Mouse (Mus musculus): ENCODE data around the gene Nudt7.
A peak's percentile ranks its signal among the peaks of the same experiment; 100 is the strongest.

The Nudt7 gene

DNA sequence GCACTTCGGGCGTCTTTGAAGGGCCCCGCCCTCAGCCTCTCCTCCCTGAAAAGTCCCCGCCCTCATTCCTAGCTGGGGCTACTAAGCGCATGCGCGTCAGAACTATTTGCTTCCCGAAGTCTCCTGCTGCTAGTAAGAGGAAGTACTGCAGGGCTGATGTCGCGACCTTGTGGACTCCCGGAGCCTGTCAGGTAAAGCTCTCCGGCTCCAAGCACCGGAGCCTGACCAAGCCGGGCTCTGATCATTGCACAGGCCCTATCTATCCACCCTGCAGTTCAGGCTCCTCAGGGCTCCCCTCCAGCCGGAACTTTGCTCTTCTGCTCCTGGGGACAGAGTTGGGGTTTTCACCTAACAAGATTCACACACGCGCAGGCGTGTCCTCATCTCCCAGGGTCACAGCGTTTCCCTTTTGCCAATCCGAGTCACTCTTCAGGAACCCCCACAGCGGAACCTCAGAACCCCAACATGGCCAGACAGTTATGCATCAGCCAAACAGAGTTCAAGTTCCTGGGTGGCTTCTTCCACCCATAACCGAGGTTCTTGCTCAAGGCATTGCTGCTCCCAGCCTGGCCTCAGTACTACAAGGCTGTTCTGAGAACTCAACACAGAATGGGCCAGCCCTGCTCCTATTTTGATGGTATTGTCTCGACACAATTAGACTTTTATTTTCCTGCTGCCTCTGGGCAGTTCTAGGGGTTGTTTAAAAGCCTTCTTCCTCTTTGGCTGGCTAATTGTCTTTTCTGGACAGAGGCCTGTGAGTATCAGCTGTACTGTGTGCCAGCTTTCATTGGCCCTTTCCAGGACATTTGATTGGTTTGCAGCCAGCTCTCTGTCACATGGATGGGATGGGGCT, at the start of gene Nudt7:
Gene Nudt7 (plus strand): TSS at position 48 of the 853 bp plus-strand sequence.
- peak; percentile 88 for DNase-seq

DNA sequence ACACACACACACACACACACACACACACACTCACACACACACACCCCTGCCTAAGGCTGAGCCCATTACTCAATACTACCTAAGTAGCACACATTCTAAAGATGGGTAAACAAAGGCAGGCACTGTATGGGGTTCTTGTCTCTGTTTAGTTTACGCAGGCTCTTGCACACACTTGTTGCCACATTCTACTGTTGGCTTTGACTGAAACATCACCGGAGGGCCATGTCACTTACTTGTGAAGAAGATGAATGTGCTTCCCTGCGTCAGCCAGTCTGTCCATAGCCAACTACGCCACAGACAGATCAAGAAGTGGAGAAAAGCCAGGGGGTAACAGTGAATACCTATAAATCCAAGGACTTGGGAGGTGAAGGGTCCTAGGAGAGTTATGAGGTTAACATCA, 45.4 kb upstream of the Nudt7 start:
- no peak for DNase-seq

DNA sequence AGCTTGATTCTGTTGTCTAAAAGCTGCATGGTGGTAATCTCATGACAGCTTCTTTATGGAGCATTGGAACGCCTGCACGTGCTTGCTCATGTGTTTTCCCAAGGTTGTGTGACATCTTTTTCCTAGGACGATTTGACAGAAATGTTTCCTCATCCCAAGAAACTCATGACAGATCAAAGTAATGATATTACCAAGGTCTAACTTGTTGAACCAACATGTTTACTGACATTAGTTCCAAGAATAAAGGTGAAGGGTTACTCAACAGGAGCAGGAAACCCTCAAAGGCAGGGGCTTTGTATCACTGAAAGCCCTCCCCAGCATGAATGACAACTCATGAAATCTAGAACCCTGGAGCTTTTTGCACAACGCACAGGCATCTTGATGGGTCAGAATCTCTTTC, 42.6 kb upstream of the Nudt7 start:
- DNase-seq, result no peak

DNA sequence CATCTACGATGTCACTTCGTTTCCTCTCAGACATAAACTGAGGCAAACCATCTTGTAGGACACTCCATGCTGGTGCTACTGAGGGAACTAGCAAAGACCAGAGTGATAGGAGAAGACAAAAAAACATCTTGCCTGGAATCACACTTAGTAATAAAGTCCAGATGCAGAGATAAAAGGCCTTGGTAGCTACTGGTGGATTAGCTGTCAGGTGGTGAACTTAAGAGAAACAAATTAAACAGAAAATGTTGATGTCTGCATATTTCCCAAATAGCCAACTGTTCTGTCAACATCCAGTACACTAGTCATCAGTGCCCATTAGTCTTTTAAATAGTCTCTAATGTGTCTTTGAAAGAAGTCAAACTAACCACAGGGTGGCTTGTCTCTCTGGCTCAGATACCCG, 40.0 kb upstream of the Nudt7 start:
- no peak for DNase-seq

DNA sequence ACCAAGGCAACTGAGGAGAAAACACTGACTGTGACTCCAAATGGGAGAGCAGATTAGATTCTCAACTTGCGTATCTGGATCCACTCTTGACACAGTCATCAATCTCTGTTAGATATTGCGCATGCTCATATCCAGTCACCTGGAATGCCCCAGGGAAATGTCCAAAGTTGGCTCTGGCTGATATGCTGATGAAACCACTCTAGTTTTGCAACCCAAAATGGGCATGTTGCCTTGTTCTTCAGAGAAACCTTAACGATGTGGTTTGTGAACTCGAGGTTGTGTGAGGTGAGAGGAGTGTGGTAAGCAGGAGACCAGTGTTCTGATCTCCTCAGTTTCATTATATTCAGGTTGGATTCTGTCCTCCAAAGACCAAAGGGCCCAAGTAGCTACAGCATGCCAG, 38.8 kb upstream of the Nudt7 start:
- no peak for DNase-seq

DNA sequence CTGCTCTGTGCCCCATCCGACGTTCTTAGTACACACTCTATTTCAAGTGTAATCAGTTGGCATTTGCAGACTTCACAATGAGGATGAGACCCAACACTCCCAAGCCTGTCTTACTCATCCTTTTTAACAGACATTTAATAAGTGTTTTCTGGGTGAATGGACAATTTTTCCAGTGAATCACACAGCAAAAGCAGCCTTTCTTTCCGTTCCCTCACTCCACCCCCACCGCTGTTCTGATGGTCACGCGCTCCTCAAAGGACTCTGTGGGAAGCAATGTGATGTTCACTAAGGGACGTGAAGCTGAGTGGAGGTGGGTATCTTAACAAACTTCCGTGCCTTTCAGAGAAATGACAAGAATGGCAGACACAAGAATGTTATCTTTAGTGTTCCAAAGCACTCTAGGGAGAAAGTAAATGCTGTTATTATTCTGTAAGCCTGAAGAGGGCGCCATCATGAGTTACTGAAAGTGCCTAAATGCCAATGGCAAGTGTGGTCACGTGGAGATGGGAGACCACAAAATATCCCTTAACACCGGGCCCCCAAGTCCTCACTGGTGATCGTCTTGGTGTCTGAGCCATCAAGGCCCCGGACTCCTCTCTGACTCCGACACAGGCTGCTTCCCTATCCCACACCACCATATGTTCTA, 32.7 kb upstream of the Nudt7 start:
- no peak for DNase-seq

DNA sequence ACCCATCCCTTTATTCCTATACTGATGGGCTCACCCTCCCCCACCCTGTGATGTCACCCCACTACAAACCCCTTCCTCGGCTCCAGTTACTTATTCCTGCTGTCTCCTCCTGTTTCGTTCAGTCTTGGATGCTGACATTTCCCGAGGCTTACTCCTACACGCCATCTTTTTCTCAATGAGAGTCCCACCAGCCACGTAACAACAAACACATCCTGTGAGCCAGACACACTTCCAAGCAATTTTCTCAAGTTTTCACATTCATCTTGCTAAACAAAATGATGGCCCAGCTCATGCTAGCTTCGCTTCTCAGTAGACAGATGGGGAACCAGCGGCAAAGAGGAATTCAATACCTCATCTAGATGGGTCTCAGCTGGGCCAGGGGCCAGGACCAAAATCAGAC, 30.0 kb upstream of the Nudt7 start:
- DNase-seq, result no peak

DNA sequence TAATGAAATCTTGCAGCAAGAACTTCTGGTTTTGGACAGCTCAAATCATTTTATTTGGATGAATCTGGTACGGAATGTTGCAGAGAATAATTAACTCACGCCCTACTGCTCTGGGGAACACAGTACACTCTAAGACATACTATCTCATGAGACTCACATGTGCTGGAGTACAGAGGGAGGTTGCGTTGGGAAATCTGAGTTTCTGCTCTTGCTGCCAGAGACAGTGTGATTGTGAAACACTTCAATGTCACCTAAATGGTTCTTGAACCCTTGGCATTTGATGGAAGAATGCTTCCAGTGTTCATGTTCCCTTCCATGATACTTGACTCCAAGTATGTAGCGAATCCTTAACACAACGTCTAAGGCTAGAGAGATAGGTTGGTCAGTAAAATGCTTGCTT, 27.4 kb upstream of the Nudt7 start:
- no peak for DNase-seq

DNA sequence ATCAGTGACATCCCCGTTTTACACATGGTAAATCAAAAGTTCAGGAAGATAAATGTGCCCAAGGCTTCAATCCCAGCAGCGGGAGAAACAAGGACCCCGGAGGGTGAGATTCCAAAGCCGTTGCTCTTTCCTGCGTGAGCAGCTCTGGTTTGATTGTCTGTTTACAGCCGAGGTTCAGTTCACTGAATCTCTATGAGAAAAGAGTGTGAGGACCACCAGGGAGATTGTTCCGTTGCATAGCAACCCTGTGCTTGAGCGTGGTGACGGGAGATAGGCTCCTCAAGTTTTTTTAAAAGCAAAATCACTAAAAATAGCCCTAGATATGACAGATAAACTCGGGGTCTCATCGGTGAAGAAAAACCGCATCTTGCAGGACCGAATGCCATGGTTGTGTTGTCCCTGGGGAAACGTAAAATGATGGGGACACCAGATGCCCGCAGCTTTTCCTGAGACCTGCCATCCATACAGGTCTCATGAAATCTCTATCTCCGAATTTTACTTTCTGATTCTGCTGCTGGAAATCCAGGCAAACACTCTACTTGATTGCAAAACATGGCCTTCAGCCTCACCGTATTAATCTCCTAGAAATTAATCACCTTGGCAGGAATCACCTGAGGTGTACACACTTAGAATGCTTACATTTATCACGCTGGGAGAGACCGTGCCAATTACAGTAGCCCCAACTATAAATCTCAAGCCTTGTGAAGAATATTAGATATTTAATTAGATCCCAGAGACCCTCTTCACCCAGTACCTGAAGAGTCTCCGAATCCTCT, 23.8 kb upstream of the Nudt7 start:
- DNase-seq, result no peak

DNA sequence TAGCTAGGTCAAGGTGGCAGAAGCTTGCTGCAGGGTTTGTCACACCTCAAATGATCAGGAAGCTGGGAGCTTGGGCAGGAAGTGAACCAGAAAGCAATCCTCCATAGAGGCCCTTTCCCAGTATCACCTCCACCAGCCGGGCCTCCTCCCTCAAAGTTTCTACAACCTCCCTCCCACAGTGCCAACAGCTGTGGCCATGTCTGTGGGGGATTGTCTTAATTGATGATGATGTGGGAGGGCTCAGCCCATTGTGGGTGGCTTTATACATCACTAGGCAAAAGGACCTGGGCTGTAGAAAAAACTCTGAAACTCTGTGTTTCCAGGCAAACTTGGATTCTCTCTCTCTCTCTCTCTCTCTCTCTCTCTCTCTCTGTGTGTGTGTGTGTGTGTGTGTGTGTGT, 18.3 kb upstream of the Nudt7 start:
- DNase-seq, result no peak

DNA sequence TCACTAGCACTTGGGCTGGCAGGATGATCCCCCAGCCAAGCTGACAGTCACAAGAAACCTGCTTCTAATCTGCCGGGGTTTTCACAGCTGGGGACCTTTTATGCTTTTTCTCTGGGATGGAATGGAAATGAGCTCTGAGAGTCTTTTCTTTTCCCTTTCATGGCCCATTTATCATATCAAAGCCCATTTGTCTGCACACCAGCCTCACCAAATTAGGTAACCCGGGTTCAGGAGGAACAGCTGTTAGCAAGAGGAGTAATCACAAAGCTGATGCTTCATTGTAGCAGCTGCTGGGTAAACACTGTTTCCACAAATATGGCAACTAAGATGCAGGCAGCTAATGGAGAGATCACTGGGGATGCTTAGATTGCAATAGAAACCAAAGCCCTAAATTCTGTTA, 17.3 kb upstream of the Nudt7 start:
- DNase-seq, result no peak

DNA sequence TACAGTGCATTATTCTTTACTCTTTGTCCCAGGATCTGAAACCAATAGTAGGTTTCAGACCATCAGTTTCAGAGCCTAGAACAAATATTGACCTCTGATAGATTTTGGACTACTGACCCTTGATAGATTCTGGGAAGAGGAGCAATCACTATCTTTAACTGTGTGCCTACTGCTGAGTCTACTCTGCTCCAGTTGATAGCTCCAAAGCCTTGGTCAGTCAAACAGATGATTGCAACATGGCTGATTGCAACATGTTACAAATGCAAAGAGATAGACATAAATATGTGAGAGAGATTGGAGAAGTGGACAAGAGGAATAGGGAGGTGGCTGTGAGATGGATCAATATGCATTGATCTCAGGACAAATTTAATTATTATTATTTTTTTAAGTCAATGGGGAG, 15.9 kb upstream of the Nudt7 start:
- DNase-seq, result no peak

DNA sequence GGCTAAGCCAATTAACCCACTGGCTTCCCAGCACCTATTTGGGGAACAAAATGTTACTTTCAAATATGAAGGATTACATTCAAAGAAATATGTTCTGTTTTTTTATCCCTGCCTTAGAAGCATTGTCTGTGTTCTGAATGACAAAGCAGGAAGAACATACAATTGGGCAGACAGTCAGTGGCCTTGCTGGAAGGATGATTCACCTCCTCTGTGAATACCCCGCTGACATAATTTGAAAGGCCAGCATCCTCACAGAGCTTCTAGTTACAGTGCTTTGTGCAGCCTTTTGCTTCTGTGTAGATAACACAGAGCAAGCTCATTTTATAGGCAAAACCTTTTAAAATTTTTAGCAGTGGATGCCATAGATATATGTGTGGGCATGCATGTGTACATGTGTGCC, 11.6 kb upstream of the Nudt7 start:
- DNase-seq, result no peak

DNA sequence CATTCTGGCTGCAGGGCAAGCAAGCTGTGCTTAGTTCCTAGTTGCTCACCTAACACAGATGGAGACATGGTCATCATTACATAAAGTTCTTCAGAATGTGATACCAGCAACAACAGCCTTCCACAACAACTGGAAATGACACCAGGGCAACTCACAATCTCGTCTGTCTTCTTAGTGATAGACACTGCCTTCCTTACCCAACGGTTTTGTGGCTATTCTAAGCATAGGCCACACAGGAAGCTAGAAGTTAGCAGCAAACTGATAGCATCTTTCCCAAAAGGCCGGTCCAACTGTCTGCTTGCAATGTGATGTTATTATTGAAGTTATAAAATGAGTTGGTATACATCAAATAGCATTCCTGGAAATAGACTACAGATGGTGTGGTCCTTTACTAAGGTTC, 9.7 kb upstream of the Nudt7 start:
- no peak for DNase-seq

DNA sequence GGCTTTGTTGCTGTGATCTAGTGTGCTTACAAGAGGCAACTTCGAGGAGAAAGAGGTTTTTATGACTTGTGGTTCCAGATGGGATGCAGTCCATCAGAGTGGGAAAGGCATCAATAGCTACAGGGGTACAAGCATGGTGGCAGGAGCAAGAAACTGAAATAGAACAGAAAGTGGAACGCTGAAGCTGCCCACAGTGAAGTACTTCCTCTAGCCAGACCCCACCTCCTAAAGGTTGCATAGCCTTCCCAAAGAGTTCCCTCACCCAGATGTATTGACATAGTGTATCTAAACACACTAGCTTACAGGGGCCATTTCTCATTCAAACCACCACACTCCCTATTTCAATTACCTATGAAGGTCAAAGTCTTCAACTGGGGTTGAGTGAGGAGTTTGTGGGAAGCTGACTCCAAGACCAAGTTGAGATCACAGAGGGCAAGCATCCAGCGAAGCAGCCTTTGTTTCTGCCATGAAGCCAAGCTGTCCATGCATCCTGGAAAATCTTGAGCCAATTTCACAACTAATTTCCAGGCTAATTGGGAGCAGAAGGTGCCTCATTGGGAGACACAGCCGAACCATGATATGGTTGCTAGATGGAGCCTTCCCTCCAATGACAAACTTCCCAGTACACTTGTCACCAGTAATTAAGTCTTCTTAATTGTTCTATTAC, 9.1 kb upstream of the Nudt7 start:
- DNase-seq, result no peak

DNA sequence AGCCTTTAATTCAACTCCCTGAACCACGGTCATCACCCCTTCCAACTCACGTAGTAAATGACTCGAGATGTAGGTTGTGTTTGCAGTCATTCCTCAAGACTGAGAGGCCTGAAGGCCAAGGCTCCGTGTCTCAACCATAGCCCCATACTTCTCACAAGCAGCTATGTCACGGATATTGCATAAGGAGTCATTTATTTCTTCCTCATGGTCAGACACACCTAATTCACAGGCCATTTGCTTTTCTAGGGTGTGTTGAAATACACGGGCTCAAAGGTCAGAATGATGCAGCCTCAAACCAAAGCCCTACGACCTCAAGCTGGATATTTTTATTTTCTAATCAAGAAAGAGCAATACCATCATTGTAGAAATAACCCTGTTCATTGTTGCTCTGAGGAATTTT, 2.5 kb upstream of the Nudt7 start:
- DNase-seq, result no peak

DNA sequence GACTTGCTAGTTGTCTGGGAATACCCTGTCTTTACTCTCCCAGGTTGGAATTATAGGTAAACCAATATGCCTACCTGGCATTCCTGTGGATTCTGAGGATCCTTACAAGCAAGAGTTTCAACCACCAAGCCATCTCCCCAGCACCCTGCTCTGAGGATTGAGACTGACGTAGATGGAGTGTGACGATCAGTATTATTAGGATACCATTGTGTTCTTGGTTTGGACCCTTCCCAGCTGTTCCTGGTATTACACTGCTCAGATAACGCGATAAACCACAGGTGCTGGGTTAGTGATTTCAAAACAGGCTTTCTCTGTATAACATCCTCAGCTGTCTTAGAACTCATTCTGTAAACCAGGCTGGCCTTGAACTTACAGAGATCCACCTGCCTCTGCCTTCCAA, 1.9 kb upstream of the Nudt7 start:
- DNase-seq, result no peak

DNA sequence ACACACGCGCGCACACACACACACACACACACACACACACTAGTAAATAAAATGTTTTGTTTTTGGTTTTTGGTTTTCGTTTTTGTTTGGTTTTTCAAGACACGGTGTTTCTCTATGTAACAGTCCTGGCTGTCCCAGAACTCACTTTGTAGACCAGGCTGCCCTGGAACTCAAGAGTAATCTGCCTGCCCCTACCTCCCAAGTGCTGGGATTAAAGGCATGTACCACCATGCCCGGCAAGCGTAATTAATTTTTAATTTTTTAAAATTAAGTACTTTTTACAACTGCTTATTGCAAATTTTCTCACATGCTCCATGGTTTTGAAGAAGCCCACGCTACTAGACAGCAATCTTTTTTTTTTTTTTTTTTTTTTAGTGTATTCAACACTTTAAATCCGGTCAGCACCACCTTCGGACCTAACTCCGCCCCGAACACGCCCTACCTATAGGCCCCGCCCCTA, 277 bp upstream of the Nudt7 start:
- DNase-seq, result no peak

DNA sequence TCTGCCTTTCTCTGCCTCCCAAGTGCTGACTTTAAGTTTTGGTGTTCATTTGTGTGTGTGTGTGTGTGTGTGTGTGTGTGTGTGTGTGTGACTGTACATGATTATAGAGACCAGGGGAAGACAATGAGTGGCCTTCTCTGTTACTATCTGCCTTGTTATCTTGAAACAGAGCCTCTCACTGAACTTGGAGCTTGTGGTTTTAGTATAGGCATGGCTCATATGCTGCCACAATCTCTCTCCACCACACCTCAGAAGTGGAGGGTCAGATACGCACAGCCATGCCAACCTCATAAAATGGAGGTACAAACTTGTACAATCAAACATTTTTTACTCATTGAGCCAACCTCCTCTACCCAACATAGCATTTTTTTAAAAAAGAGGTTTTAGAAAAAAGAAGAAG, 3.4 kb downstream of the Nudt7 start:
- no peak for DNase-seq

DNA sequence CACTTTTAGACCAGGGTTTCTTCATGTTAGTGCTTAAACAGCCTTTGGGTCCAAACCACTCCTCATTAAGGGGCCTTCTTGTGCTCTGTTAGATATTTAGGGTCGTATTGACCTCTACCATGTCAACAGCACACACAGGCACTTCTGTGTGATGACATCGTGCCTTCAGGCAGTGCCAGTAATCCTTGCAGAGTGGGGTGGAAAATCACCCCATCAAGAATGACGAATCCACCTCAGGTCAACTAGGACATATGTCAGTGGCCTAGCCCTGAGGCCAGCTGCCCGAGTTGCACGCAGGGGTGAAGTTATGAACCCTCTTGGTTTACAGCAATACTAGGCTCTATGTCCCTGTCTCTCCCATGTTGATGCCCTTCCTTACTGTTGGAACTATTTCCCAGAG, 3.8 kb downstream of the Nudt7 start:
- DNase-seq, result no peak

DNA sequence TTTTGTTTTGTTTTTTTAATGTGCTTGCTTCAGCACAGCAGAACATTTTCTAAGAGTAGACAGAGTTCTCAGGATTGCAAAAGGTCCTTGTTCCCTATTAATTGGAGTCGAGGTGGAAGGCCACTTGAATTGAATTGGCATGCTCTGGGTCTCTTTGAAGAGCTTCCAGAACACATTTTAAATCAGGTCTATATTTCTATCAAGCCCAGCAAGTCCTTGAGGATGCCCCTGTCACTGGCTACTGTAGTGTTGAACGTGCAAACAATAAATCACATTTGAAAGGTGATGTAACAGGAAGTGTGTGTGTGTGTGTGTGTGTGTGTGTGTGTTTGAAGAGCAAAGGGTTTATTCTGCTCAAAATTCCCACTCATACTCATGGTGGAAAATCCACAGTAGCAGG, 7.1 kb downstream of the Nudt7 start:
- no peak for DNase-seq

DNA sequence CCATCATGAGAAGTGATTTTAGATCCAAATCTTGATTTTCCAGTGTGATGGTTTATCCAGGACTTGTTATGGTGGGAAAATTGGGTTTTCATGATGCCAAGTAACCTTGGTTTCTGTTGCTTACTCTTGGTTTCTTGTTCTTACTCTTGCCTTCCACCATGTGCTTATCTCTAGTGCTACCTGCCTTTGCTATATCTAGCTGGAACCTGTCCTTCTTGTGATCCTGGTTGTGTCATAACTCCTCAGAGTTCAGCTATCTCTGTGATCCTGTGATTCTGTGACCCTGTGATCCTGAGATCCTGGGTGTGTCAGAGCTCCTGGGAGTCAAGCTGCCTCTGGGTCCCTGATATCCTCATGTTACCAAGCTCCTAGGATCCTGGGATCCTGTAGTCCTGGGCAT, 8.8 kb downstream of the Nudt7 start:
- DNase-seq, result no peak

DNA sequence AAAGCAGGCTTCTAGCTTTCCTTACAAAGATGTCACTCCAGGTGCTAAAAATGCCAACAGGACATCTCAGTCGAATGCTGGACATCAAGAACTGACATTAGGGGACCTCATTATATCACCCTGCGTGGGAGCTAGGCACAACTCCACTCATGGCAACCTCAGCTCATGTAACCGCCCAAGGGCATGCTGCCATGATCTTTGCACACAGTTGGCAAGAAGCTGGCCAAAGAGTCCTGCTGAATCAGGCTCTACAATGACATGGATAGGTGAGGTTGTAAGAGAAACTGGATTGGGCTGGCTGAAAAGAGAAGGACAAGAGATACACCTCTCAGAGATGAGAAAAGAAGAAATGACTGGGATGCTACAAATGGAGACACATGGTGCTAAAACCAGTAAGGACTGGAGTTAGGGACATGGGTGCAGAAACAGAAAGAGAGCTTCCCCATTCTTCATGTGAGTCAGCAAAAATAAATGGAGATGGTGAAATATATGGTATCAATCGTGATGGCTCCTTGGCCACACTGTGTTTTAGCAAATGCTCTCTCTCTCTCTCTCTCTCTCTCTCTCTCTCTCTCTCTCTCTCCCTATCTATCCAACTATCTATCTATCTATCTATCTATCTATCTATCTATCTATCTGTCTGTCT, 10.4 kb downstream of the Nudt7 start:
- DNase-seq, result no peak

Data from thymus, postnatal 4 days (tissue).